Mouse (Mus musculus): ENCODE results near the gene Tmed8.

GRCm38 (mm10) chr12:87158099-87158498 is 42.2 kb downstream of the Tmed8 start:
- TF ChIP-seq CTCF (IDR thresholded peaks at IDR 0.05; ENCODE audit: borderline replicate concordance, control insufficient read depth, extremely low read depth, insufficient read depth, low read length, poor library complexity) (no peak), POLR2A (IDR thresholded peaks at IDR 0.05; ENCODE audit: control insufficient read depth, extremely low read depth, insufficient read depth, low read length, poor library complexity) (no peak)

All from thymus, adult 2 months (tissue).